ENCODE assay signal across 21 mouse cellular contexts in the genomic region with DNA sequence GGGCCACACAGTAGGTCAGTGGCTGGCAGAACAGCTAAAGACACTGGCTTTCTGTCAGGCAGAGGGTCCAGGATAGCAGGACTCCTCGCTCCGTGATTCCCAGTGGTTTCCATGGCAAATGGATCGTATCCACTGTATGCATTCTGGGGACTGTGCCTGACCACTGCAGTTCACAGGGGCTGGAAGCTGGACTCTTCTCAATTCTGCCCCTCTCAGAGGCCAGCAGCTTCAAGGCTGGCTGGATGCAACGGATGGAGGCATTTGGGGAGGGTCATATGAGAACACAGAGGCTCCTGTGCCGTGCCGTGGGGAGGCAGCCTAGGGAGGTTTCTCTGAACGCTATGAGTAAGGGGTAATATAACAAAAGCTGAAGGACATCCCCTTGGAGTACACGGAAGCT. TPM values are rescaled to one million over a fixed set of nuclear protein-coding genes. Genes with fewer than 3 reads are reported as not detected.
DNase-seq lines count a peak whose midpoint lies in the region; ATAC-seq and TF ChIP-seq lines count a peak whose summit lies in the region.
"Had no signal": no experiment of that assay in that cellular context is flagged by ENCODE, and none has a peak within 500 bp of the region (broad histone marks: within the 10 kb centered on the region; RNA-seq: fewer than 3 reads in every experiment).

No protein-coding gene starts in this region.

- ATAC-seq in forebrain, postnatal 0 days: 0 out of 2 replicates have a peak, but pooled peaks have one; percentile 17
- no peak for ATAC-seq in forebrain, embryonic 11.5 days (replicated peaks; ENCODE audit: low FRiP score)
- ATAC-seq in kidney, embryonic 15.5 days (replicated peaks; ENCODE audit: low FRiP score): peak; percentile 73
- peak; percentile 34; the same call in 1 of the 2 replicates for ATAC-seq in neural tube, embryonic 13.5 days (ENCODE audit: low read depth)
- ATAC-seq: CD4-positive, CD25-positive, alpha-beta regulatory T cell, adult 4 months; intestine, postnatal 0 days had no signal

- H3K9me3 ChIP-seq in forebrain, postnatal 0 days (ENCODE audit: low read length): no peaks in the 10 kb centered on the region
- no peaks in the 10 kb centered on the region for H3K9me3 ChIP-seq in forebrain, embryonic 11.5 days (ENCODE audit: control insufficient read depth, low read length)
- no peaks in the 10 kb centered on the region for H3K9me3 ChIP-seq in kidney, embryonic 15.5 days (replicated peaks)
- H3K9me3 ChIP-seq in neural tube, embryonic 13.5 days: no peaks in the 10 kb centered on the region
- H3K9me3 ChIP-seq: heart, embryonic 12.5 days; liver, embryonic 13.5 days had no signal

- no peak overlapping the region for H3K27ac ChIP-seq in forebrain, postnatal 0 days (ENCODE audit: low read depth, low read length)
- no peak overlapping the region for H3K27ac ChIP-seq in forebrain, embryonic 11.5 days (ENCODE audit: low read depth, low read length)
- H3K27ac ChIP-seq in kidney, embryonic 15.5 days: peak overlapping the region; percentile 86
- H3K27ac ChIP-seq in neural tube, embryonic 13.5 days (replicated peaks): 0 out of 2 replicates have a peak overlapping the region, but pooled peaks have one; percentile 13
- H3K27ac ChIP-seq: liver, embryonic 13.5 days had no signal

- no peak overlapping the region for H3K9ac ChIP-seq in forebrain, postnatal 0 days
- H3K9ac ChIP-seq in forebrain, embryonic 11.5 days (ENCODE audit: low read length): no peak overlapping the region
- H3K9ac ChIP-seq in kidney, embryonic 15.5 days: no peak overlapping the region
- no peak overlapping the region for H3K9ac ChIP-seq in neural tube, embryonic 13.5 days
- H3K9ac ChIP-seq: liver, embryonic 13.5 days had no signal

- no peak for TF ChIP-seq CTCF in forebrain, postnatal 0 days (IDR thresholded peaks at IDR 0.05; ENCODE audit: low read depth)

- H3K36me3 ChIP-seq in forebrain, postnatal 0 days (ENCODE audit: insufficient read depth): no peaks in the 10 kb centered on the region
- no peaks in the 10 kb centered on the region for H3K36me3 ChIP-seq in forebrain, embryonic 11.5 days (ENCODE audit: control insufficient read depth, insufficient read depth, low read length)
- no peaks in the 10 kb centered on the region for H3K36me3 ChIP-seq in kidney, embryonic 15.5 days
- 0 out of 2 replicates have a peak, but pooled peaks cover 4% of the 10 kb centered on the region for H3K36me3 ChIP-seq in neural tube, embryonic 13.5 days
- H3K36me3 ChIP-seq: heart, embryonic 12.5 days had no signal

- no peak overlapping the region for H3K4me3 ChIP-seq in forebrain, postnatal 0 days (ENCODE audit: low read depth, low read length)
- H3K4me3 ChIP-seq in forebrain, embryonic 11.5 days (ENCODE audit: low read depth, low read length): no peak overlapping the region
- H3K4me3 ChIP-seq in kidney, embryonic 15.5 days (replicated peaks): no peak overlapping the region
- no peak overlapping the region for H3K4me3 ChIP-seq in neural tube, embryonic 13.5 days
- H3K4me3 ChIP-seq: heart, embryonic 12.5 days; liver, embryonic 13.5 days had no signal

- H3K4me2 ChIP-seq in forebrain, postnatal 0 days (ENCODE audit: low read depth): no peak overlapping the region
- H3K4me2 ChIP-seq in forebrain, embryonic 11.5 days (ENCODE audit: low read depth, low read length, severe bottlenecking): no peak overlapping the region
- H3K4me2 ChIP-seq in kidney, embryonic 15.5 days: no peak overlapping the region
- no peak overlapping the region for H3K4me2 ChIP-seq in neural tube, embryonic 13.5 days
- H3K4me2 ChIP-seq: heart, embryonic 12.5 days; liver, embryonic 13.5 days had no signal

- 58% methylated on average over 8 of the region's 8 CpGs for WGBS in forebrain, postnatal 0 days
- WGBS in forebrain, embryonic 11.5 days: 67% methylated on average over 8 of the region's 8 CpGs
- 30% methylated on average over 8 of the region's 8 CpGs for WGBS in kidney, embryonic 15.5 days
- WGBS in neural tube, embryonic 13.5 days: 35% methylated on average over 8 of the region's 8 CpGs

- no peaks in the 10 kb centered on the region for H3K27me3 ChIP-seq in forebrain, postnatal 0 days (ENCODE audit: insufficient read depth, low read length)
- H3K27me3 ChIP-seq in forebrain, embryonic 11.5 days (ENCODE audit: control insufficient read depth, insufficient read depth, low read length): no peaks in the 10 kb centered on the region
- no peaks in the 10 kb centered on the region for H3K27me3 ChIP-seq in kidney, embryonic 15.5 days
- H3K27me3 ChIP-seq in neural tube, embryonic 13.5 days: no peaks in the 10 kb centered on the region
- H3K27me3 ChIP-seq: liver, embryonic 13.5 days had no signal

- no peak for DNase-seq in forebrain, postnatal 0 days
- DNase-seq in forebrain, embryonic 11.5 days (ENCODE audit: low spot score): no peak
- DNase-seq in kidney, postnatal 4 days: no peak
- no peak for DNase-seq in neural tube, embryonic 10.5 days (ENCODE audit: extremely low spot score, low spot score)
- DNase-seq in frontal cortex, postnatal 10 days (ENCODE audit: low spot score in 2 of 2): no peak
- DNase-seq: adrenal gland, postnatal 25 days; cerebellum, adult 9-10 months; gastrocnemius, postnatal 10 days; heart, postnatal 10 days; kidney, postnatal 36 days; liver, embryonic 13.5 days; lung, adult 2 months; lung, postnatal 14 days; retina, postnatal 1 day; right cerebral cortex, postnatal 25 days; spleen, adult 18-20 months had no signal

- H3K4me1 ChIP-seq in forebrain, postnatal 0 days (ENCODE audit: insufficient read depth): no peaks in the 10 kb centered on the region
- H3K4me1 ChIP-seq in forebrain, embryonic 11.5 days (replicated peaks; ENCODE audit: control insufficient read depth, insufficient read depth, low read length): no peaks in the 10 kb centered on the region
- peaks cover 54% of the 10 kb centered on the region for H3K4me1 ChIP-seq in kidney, embryonic 15.5 days
- H3K4me1 ChIP-seq in neural tube, embryonic 13.5 days (replicated peaks): peaks cover 42% of the 10 kb centered on the region

RNA-seq across cellular contexts. Expression of gene Omp, which starts 3.1 kb away (rescaled TPM):
- 0.29 and 0.54 TPM in 2 replicates for total RNA-seq in forebrain, postnatal 0 days (2014; rRNA removed)
- 0.31 and 0.38 TPM in 2 replicates for polyA plus RNA-seq in forebrain, postnatal 0 days (2015; fragmentation: Nextera tagmentation; extraction: Ambion mirVana)
- 0.32 TPM in 1 of 2 replicates, not detected in the other for polyA plus RNA-seq in forebrain, embryonic 11.5 days (2014; fragmentation: Nextera tagmentation; extraction: Ambion mirVana)
- polyA plus RNA-seq in kidney, embryonic 15.5 days (2015; fragmentation: Nextera tagmentation; extraction: Ambion mirVana): 0.39 and 0.60 TPM in 2 replicates
- 0.45 and 0.60 TPM in 2 replicates for polyA plus RNA-seq in neural tube, embryonic 13.5 days (2015; fragmentation: Nextera tagmentation; extraction: Ambion mirVana)
- polyA plus RNA-seq: CD4-positive, CD25-positive, alpha-beta regulatory T cell, adult 4 months had no signal

RNA-seq across cellular contexts. Expression of gene Myo7a, which starts 22.9 kb away (rescaled TPM):
- 37.4 and 47.3 TPM in 2 replicates for total RNA-seq in forebrain, postnatal 0 days (2014; rRNA removed)
- 5.7 and 11.1 TPM in 2 replicates for polyA plus RNA-seq in forebrain, postnatal 0 days (2015; fragmentation: Nextera tagmentation; extraction: Ambion mirVana)
- 18.1 and 19.1 TPM in 2 replicates for polyA plus RNA-seq in forebrain, embryonic 11.5 days (2014; fragmentation: Nextera tagmentation; extraction: Ambion mirVana)
- 14.4 and 15.4 TPM in 2 replicates for polyA plus RNA-seq in kidney, embryonic 15.5 days (2015; fragmentation: Nextera tagmentation; extraction: Ambion mirVana)
- 13.4 and 14.6 TPM in 2 replicates for polyA plus RNA-seq in neural tube, embryonic 13.5 days (2015; fragmentation: Nextera tagmentation; extraction: Ambion mirVana)

RNA-seq across cellular contexts. Expression of gene Capn5, which starts 35.8 kb away (rescaled TPM):
- 35.8 and 39.2 TPM in 2 replicates for total RNA-seq in forebrain, postnatal 0 days (2014; rRNA removed)
- 21.3 and 22.6 TPM in 2 replicates for polyA plus RNA-seq in forebrain, postnatal 0 days (2015; fragmentation: Nextera tagmentation; extraction: Ambion mirVana)
- polyA plus RNA-seq in forebrain, embryonic 11.5 days (2014; fragmentation: Nextera tagmentation; extraction: Ambion mirVana): 5.8 and 6.1 TPM in 2 replicates
- polyA plus RNA-seq in kidney, embryonic 15.5 days (2015; fragmentation: Nextera tagmentation; extraction: Ambion mirVana): 12.7 and 14.1 TPM in 2 replicates
- 18.4 and 20.8 TPM in 2 replicates for polyA plus RNA-seq in neural tube, embryonic 13.5 days (2015; fragmentation: Nextera tagmentation; extraction: Ambion mirVana)

RNA-seq across cellular contexts. Expression of gene B3gnt6, which starts 57.0 kb away (rescaled TPM):
- total RNA-seq in forebrain, postnatal 0 days (2014; rRNA removed): 0.08 and 0.19 TPM in 2 replicates
- 0.26 and 0.63 TPM in 2 replicates for polyA plus RNA-seq in forebrain, postnatal 0 days (2015; fragmentation: Nextera tagmentation; extraction: Ambion mirVana)
- polyA plus RNA-seq in forebrain, embryonic 11.5 days (2014; fragmentation: Nextera tagmentation; extraction: Ambion mirVana): not detected in 2 replicates
- polyA plus RNA-seq in kidney, embryonic 15.5 days (2015; fragmentation: Nextera tagmentation; extraction: Ambion mirVana): 0.06 TPM in 1 of 2 replicates, not detected in the other
- 0.24 and 0.36 TPM in 2 replicates for polyA plus RNA-seq in neural tube, embryonic 13.5 days (2015; fragmentation: Nextera tagmentation; extraction: Ambion mirVana)
- total RNA-seq: gastrocnemius, postnatal 10 days; heart, postnatal 10 days had no signal
- polyA plus RNA-seq: CD4-positive, CD25-positive, alpha-beta regulatory T cell, adult 4 months; heart, embryonic 12.5 days; liver, embryonic 13.5 days had no signal

Comparison
In these comparisons a context has a peak if more than half of its experiments do, and no peak if none do; other contexts are left out.
1. H3K27ac ChIP-seq: peak in kidney, embryonic 15.5 days (single experiment) and neural tube, embryonic 13.5 days (single experiment); none in forebrain, postnatal 0 days (single experiment) and forebrain, embryonic 11.5 days (single experiment).